Mouse (Mus musculus): ENCODE results near the gene Gm20481. TPM values are rescaled to one million over a fixed set of nuclear protein-coding genes. Genes with fewer than 3 reads are reported as not detected.
A peak's percentile ranks its signal among the peaks of the same experiment; 100 is the strongest.
"Not testable (repeated sequence)": the region's sequence is repeated elsewhere in the genome, so short reads cannot be mapped to it uniquely, and the experiment has no call there.

The Gm20481 gene
- polyA plus RNA-seq, 1 experiment from 2014 or later: not detected

DNA sequence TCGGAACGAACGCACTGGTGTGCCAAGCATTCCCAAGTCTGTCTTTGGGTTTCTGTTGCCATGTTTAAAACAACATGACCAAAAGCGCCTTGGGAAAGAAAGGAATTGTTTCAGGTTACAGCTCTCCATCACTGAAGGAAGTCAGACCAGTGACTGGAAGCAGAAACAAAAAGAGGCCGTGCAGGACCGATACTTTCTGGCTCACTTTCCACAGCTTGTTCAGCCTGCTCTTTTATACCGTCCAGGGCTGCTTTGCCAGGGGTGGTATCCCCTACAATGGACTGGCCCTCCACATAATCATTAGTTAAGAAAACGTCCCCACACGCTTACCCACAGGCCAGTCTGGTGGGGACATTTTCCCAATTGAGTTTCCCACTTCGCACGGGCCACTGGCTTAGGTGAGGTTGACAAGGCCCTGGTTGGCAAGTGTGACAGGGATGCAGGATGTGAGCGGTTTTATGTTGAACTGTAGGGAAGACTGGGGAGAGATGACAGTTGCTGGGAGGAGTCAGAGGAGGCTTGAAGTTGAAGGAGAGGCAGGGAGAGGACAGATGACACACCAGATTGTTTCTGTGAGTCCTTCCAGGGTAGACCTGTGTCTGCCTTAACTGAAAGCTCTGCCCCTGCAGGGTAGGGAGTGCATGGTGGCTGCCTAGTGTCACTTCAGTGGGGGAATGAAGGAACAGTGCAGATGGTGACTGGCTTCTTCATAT is 32.6 kb downstream of the Gm20481 start:
- H3K36me3 ChIP-seq (ENCODE audit: control insufficient read depth, insufficient read depth, low read length): peaks cover 12% of the 10 kb centered on the region
- peaks cover 9% of the 10 kb centered on the region for H3K4me1 ChIP-seq (replicated peaks; ENCODE audit: control insufficient read depth, insufficient read depth)
- DNase-seq (ENCODE audit: low spot score) (peak; percentile 23), ATAC-seq (ENCODE audit: low FRiP score, low TSS enrichment) (no peak)
- H3K9ac ChIP-seq (ENCODE audit: low read length): peak overlapping the region; percentile 50
- H3K4me2 ChIP-seq (replicated peaks; ENCODE audit: low read depth): peak overlapping the region; percentile 99
- H3K4me3 ChIP-seq (ENCODE audit: low read depth, low read length): peak overlapping the region; percentile 76
- no peaks in the 10 kb centered on the region for H3K27me3 ChIP-seq (ENCODE audit: control insufficient read depth, insufficient read depth, low read length)
- peak overlapping the region; percentile 78 for H3K27ac ChIP-seq (replicated peaks)
- WGBS: 6% methylated on average over 12 of the region's 12 CpGs
- no peaks in the 10 kb centered on the region for H3K9me3 ChIP-seq (ENCODE audit: control insufficient read depth, low read length)
- TF ChIP-seq CTCF (IDR thresholded peaks at IDR 0.05; ENCODE audit: low read depth) (no peak), EP300 (optimal IDR thresholded peaks at IDR 0.05) (no peak)

DNA sequence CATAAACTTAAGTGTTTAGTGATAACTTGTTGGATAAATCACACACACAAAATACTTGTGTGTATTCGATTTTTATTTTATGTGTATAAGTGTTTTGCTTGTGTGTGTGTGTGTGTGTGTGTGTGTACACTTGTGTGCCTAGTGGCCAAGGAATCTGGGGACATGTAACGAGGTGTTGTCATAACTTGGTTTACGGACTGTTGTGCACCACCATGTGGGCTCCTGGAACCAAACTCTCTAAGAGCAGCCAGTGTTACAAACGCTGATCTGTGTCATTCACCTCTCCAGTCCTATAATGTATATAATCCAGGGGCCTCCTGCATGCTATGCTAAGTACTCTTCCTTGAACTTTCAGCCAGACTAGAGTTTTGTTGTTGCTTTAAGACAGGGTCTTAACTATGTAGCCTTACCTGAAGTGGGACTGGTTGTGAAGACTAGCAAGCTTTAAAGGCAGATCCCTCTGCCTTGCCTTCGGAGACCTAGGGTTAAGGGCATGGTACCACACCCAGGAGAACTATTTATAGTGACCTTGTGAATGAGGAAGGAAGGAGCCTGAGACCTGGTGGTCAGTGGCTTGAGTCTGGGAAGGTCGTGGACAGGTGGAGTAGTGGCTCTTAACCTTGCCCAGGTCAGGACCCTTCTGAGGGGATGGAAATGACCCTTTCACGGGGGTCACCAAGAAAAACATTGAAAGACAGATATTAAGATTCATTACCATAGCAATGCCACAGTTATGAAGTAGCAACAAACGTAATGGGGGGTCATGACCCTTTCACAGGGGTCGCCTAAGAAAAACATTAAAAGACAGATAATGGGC is 33.5 kb downstream of the Gm20481 start:
- 0 out of 2 replicates have a peak overlapping the region, but pooled peaks have one; percentile 2 for H3K4me2 ChIP-seq (replicated peaks; ENCODE audit: low read depth)
- ATAC-seq (ENCODE audit: low FRiP score, low TSS enrichment) (no peak), DNase-seq (ENCODE audit: low spot score) (no peak)
- no peak overlapping the region for H3K27ac ChIP-seq (replicated peaks)
- H3K36me3 ChIP-seq (ENCODE audit: control insufficient read depth, insufficient read depth, low read length): peaks cover 14% of the 10 kb centered on the region
- TF ChIP-seq CTCF (IDR thresholded peaks at IDR 0.05; ENCODE audit: low read depth) (no peak), EP300 (optimal IDR thresholded peaks at IDR 0.05) (no peak)
- 0 out of 2 replicates have a peak overlapping the region, but pooled peaks have one; percentile 27 for H3K9ac ChIP-seq (ENCODE audit: low read length)
- 51% methylated on average over 9 of the region's 9 CpGs for whole genome bisulfite sequencing
- no peak overlapping the region for H3K4me3 ChIP-seq (ENCODE audit: low read depth, low read length)
- no peaks in the 10 kb centered on the region for H3K9me3 ChIP-seq (ENCODE audit: control insufficient read depth, low read length)
- peaks cover 9% of the 10 kb centered on the region for H3K4me1 ChIP-seq (replicated peaks; ENCODE audit: control insufficient read depth, insufficient read depth)
- H3K27me3 ChIP-seq (ENCODE audit: control insufficient read depth, insufficient read depth, low read length): no peaks in the 10 kb centered on the region

DNA sequence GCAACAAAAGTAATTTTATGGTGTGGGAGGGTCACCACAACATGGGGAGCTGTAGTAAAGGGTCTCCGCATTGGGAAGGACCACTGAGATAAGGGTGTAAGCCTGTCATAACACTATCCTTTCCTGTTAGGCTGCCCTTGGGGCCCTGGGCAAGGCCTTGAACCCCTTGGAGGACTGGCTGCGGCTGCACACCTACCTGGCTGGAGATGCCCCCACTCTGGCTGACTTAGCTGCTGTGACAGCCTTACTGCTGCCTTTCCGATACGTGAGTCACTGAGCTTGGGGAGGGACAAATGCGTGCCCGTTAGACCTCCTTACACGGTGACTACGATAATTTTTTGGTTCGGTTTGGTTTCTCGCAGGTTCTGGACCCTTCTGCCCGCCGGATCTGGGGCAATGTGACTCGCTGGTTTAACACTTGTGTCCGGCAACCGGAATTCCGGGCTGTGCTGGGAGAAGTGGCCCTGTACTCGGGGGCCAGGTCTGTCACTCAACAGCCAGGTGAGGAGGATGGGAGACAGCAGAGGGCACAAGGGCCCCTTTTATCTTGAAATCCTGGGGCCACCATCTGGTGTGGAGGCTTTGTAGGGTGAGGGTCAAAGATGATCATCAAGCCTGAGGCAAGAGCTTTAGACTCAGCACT is 34.5 kb downstream of the Gm20481 start:
- Histone ChIP-seq H3K9me3 (ENCODE audit: control insufficient read depth, low read length) (no peaks in the 10 kb centered on the region), H3K27me3 (ENCODE audit: control insufficient read depth, insufficient read depth, low read length) (no peaks in the 10 kb centered on the region), H3K4me1 (replicated peaks; ENCODE audit: control insufficient read depth, insufficient read depth) (peaks cover 9% of the 10 kb centered on the region), H3K27ac (replicated peaks) (no peak overlapping the region), H3K36me3 (ENCODE audit: control insufficient read depth, insufficient read depth, low read length) (peaks cover 14% of the 10 kb centered on the region), H3K4me2 (replicated peaks; ENCODE audit: low read depth) (no peak overlapping the region), H3K9ac (ENCODE audit: low read length) (no peak overlapping the region), H3K4me3 (ENCODE audit: low read depth, low read length) (no peak overlapping the region)
- DNase-seq (ENCODE audit: low spot score): no peak
- 96% methylated on average over 17 of the region's 17 CpGs for WGBS
- no peak for ATAC-seq (ENCODE audit: low FRiP score, low TSS enrichment)
- TF ChIP-seq EP300 (optimal IDR thresholded peaks at IDR 0.05): no peak
- TF ChIP-seq CTCF (IDR thresholded peaks at IDR 0.05; ENCODE audit: low read depth): no peak

DNA sequence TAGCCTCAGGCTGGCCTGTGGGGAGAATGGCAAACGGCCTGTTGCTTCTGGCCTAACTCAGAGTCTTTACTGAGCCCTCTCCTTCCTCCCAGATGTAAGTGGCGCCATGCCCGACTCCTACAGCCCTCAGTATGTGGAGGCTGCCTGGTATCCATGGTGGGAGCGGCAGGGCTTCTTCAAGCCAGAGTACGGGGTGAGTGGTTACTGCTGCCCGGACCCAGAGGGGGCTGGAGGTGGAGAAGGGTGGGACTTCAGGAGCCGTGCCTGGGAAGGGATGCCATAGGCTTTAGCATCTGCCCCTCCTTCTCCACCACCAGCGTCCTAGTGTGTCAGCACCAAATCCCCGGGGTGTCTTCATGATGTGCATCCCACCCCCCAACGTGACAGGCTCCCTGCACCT is 35.4 kb downstream of the Gm20481 start:
- H3K9me3 ChIP-seq (ENCODE audit: control insufficient read depth, low read length): no peaks in the 10 kb centered on the region
- WGBS: 90% methylated on average over 10 of the region's 10 CpGs
- TF ChIP-seq CTCF (IDR thresholded peaks at IDR 0.05; ENCODE audit: low read depth): no peak
- TF ChIP-seq EP300 (optimal IDR thresholded peaks at IDR 0.05): no peak
- no peaks in the 10 kb centered on the region for H3K27me3 ChIP-seq (ENCODE audit: control insufficient read depth, insufficient read depth, low read length)
- no peak overlapping the region for H3K4me2 ChIP-seq (replicated peaks; ENCODE audit: low read depth)
- H3K27ac ChIP-seq (replicated peaks): no peak overlapping the region
- H3K4me1 ChIP-seq (replicated peaks; ENCODE audit: control insufficient read depth, insufficient read depth): peaks cover 9% of the 10 kb centered on the region
- no peak overlapping the region for H3K9ac ChIP-seq (ENCODE audit: low read length)
- no peak for ATAC-seq (ENCODE audit: low FRiP score, low TSS enrichment)
- peaks cover 14% of the 10 kb centered on the region for H3K36me3 ChIP-seq (ENCODE audit: control insufficient read depth, insufficient read depth, low read length)
- H3K4me3 ChIP-seq (ENCODE audit: low read depth, low read length): no peak overlapping the region
- no peak for DNase-seq (ENCODE audit: low spot score)

DNA sequence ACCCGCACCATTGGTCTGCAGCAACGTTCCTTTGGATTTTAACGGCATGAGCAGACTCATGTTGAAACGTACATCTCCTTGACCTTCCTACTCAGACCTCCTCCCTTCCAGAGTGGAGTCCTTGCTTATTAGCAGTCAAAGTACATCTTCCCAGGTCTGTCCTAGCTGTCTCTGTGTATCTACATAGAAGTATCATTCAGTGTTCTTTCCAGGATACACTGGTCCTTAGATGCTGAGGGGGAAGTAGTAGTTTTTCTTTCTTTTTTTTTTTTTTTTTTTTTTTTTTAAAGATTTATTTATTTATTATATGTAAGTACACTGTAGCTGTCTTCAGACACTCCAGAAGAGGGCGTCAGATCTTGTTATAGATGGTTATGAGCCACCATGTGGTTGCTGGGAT is 36.2 kb downstream of the Gm20481 start:
- not testable (repeated sequence) for H3K4me2 ChIP-seq (replicated peaks; ENCODE audit: low read depth); H3K27me3 ChIP-seq (ENCODE audit: control insufficient read depth, insufficient read depth, low read length); H3K27ac ChIP-seq (replicated peaks); DNase-seq (ENCODE audit: low spot score); H3K4me3 ChIP-seq (ENCODE audit: low read depth, low read length); ATAC-seq (ENCODE audit: low FRiP score, low TSS enrichment); H3K9me3 ChIP-seq (ENCODE audit: control insufficient read depth, low read length); H3K4me1 ChIP-seq (replicated peaks; ENCODE audit: control insufficient read depth, insufficient read depth); H3K9ac ChIP-seq (ENCODE audit: low read length)
- 96% methylated on average over 4 of the region's 5 CpGs for WGBS
- peaks cover 22% of the 10 kb centered on the region for H3K36me3 ChIP-seq (ENCODE audit: control insufficient read depth, insufficient read depth, low read length)
